In the genomic region with DNA sequence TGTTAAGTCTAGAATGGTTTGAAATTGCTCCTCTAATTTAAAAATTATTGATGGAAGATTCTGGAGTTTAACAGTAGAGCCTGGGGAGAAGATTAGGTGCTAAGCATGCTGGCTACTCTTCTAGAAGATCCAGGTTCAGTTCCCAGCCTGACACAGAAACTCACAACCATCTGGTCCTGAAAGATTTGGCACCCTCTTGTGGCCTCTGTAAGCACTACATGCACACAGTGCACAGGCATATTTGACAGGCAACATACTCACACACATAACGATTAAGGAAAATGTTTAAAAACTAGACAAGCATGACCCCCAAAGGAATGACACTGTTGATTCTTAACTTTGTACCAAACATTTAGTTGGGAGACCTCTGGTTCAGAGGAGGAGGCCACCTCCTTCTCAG, we compare ENCODE assay signal across 9 mouse cellular contexts. TPM values are rescaled to one million over a fixed set of nuclear protein-coding genes. Genes with fewer than 3 reads are reported as not detected.
DNase-seq lines count a peak whose midpoint lies in the region; ATAC-seq and TF ChIP-seq lines count a peak whose summit lies in the region.
"Had no signal": no experiment of that assay in that cellular context is flagged by ENCODE, and none has a peak within 500 bp of the region (broad histone marks: within the 10 kb centered on the region; RNA-seq: fewer than 3 reads in every experiment).

No protein-coding gene starts in this region.

- no peaks in the 10 kb centered on the region for H3K9me3 ChIP-seq in forebrain, embryonic 14.5 days (replicated peaks; ENCODE audit: control insufficient read depth, low read length)
- H3K9me3 ChIP-seq in forebrain, embryonic 16.5 days (ENCODE audit: control insufficient read depth, low read length) = no peaks in the 10 kb centered on the region
- H3K9me3 ChIP-seq: stomach, embryonic 15.5 days had no signal

- no peak for TF ChIP-seq CTCF in thymus, adult 2 months (IDR thresholded peaks at IDR 0.05; ENCODE audit: borderline replicate concordance, control insufficient read depth, extremely low read depth, insufficient read depth, low read length, poor library complexity)

- H3K4me2 ChIP-seq in forebrain, embryonic 14.5 days (ENCODE audit: low read length) = no peak overlapping the region
- H3K4me2 ChIP-seq in forebrain, embryonic 16.5 days (ENCODE audit: low read length) = no peak overlapping the region
- H3K4me2 ChIP-seq: stomach, embryonic 15.5 days had no signal

- peak; percentile 38 for DNase-seq in forebrain, embryonic 14.5 days (ENCODE audit: low spot score)
- DNase-seq in ovary, postnatal 14 days (ENCODE audit: low spot score) = peak; percentile 43
- no peak for DNase-seq in ovary, postnatal 10 days (ENCODE audit: low spot score)
- DNase-seq in adrenal gland, postnatal 36 days = peak; percentile 56 to 66
- DNase-seq in induced T-regulatory cell, adult 2 months (ENCODE audit: low read depth) = peak; percentile 79
- peak; percentile 83 for DNase-seq in lung, postnatal 36 days
- peak; percentile 75 for DNase-seq in thymus, adult 2 months

- no peaks in the 10 kb centered on the region for H3K4me1 ChIP-seq in forebrain, embryonic 14.5 days (ENCODE audit: control insufficient read depth, insufficient read depth, low read length)
- no peaks in the 10 kb centered on the region for H3K4me1 ChIP-seq in forebrain, embryonic 16.5 days (replicated peaks; ENCODE audit: control insufficient read depth, insufficient read depth, low read length)
- H3K4me1 ChIP-seq in thymus, adult 2 months (replicated peaks; ENCODE audit: control insufficient read depth, insufficient read depth, low read length) = no peaks in the 10 kb centered on the region
- H3K4me1 ChIP-seq: stomach, embryonic 15.5 days had no signal

- TF ChIP-seq POLR2A in thymus, adult 2 months (IDR thresholded peaks at IDR 0.05; ENCODE audit: control insufficient read depth, extremely low read depth, insufficient read depth, low read length, poor library complexity) = no peak

- no peak for ATAC-seq in forebrain, embryonic 14.5 days
- no peak for ATAC-seq in forebrain, embryonic 16.5 days

- no peak overlapping the region for H3K9ac ChIP-seq in forebrain, embryonic 14.5 days (ENCODE audit: low read length)
- no peak overlapping the region for H3K9ac ChIP-seq in forebrain, embryonic 16.5 days (replicated peaks; ENCODE audit: low read depth, low read length)
- H3K9ac ChIP-seq: stomach, embryonic 15.5 days had no signal

- 77% methylated on average over 1 of the region's 1 CpGs for WGBS in forebrain, embryonic 14.5 days
- WGBS in forebrain, embryonic 16.5 days = 75% methylated on average over 1 of the region's 1 CpGs
- WGBS in thymus, adult 2 months = 89% methylated on average over 1 of the region's 1 CpGs

- no peak overlapping the region for H3K4me3 ChIP-seq in forebrain, embryonic 14.5 days (ENCODE audit: low read depth, low read length)
- no peak overlapping the region for H3K4me3 ChIP-seq in forebrain, embryonic 16.5 days (replicated peaks; ENCODE audit: low read length)
- no peak overlapping the region for H3K4me3 ChIP-seq in thymus, adult 2 months (ENCODE audit: control insufficient read depth, insufficient read depth, low read length)
- H3K4me3 ChIP-seq: stomach, embryonic 15.5 days had no signal

- H3K27ac ChIP-seq in forebrain, embryonic 14.5 days (ENCODE audit: low read depth, low read length) = no peak overlapping the region
- no peak overlapping the region for H3K27ac ChIP-seq in forebrain, embryonic 16.5 days (ENCODE audit: low read length)
- no peak overlapping the region for H3K27ac ChIP-seq in thymus, adult 2 months (ENCODE audit: control insufficient read depth, insufficient read depth, low read length)
- H3K27ac ChIP-seq: stomach, embryonic 15.5 days had no signal

- no peaks in the 10 kb centered on the region for H3K27me3 ChIP-seq in forebrain, embryonic 14.5 days (replicated peaks; ENCODE audit: control insufficient read depth, insufficient read depth, low read length)
- no peaks in the 10 kb centered on the region for H3K27me3 ChIP-seq in forebrain, embryonic 16.5 days (replicated peaks; ENCODE audit: control insufficient read depth, insufficient read depth, low read length)
- H3K27me3 ChIP-seq in thymus, adult 2 months (ENCODE audit: control insufficient read depth, insufficient read depth, low read length) = no peaks in the 10 kb centered on the region
- H3K27me3 ChIP-seq: stomach, embryonic 15.5 days had no signal

- peaks cover 3% of the 10 kb centered on the region; the same call in 1 of the 2 replicates for H3K36me3 ChIP-seq in forebrain, embryonic 14.5 days (ENCODE audit: control insufficient read depth, insufficient read depth, low read length)
- H3K36me3 ChIP-seq in forebrain, embryonic 16.5 days (ENCODE audit: control insufficient read depth, insufficient read depth) = no peaks in the 10 kb centered on the region
- no peaks in the 10 kb centered on the region for H3K36me3 ChIP-seq in thymus, adult 2 months (ENCODE audit: control insufficient read depth, insufficient read depth, low read length)

RNA-seq across cellular contexts. Expression of a gene that starts 27.5 kb away (rescaled TPM):
- polyA plus RNA-seq in forebrain, embryonic 14.5 days (2014; fragmentation: Nextera tagmentation; extraction: Ambion mirVana) = 9.5 and 12.1 TPM in 2 replicates
- 17.0 and 18.7 TPM in 2 replicates for polyA plus RNA-seq in forebrain, embryonic 16.5 days (2015; fragmentation: Nextera tagmentation; extraction: Ambion mirVana)
- 10 to 100 TPM; 10.1 to 11.8 TPM for total RNA-seq in adrenal gland, postnatal 36 days (2021)
- 37.9 and 44.0 TPM in 2 replicates for polyA plus RNA-seq in thymus, adult 2 months (2012; rRNA removed)
